Mouse (Mus musculus): ENCODE measurements at regions not wholly inside any gene's neighbourhood (a gene's known extent, or its start where the extent isn't known, plus 50 kb on each side); places are given as distances from the start of the nearest gene placed in this dataset.

- no peak for TF ChIP-seq CTCF (IDR thresholded peaks at IDR 0.05; ENCODE audit: low read depth, low read length)
- TF ChIP-seq POLR2A (IDR thresholded peaks at IDR 0.05; ENCODE audit: extremely low read depth, insufficient read depth, low read length), result no peak
Measured at GRCm38 (mm10) chr2:172673081-172673480, 123.7 kb downstream of the Tfap2c start.

Measured in liver, adult 2 months (tissue).